Mouse (Mus musculus) erythroid progenitor cell, adult 5-6 weeks (primary cell): ENCODE measurements around the gene Cyp4f37. TPM values are rescaled to one million over a fixed set of nuclear protein-coding genes. Genes with fewer than 3 reads are reported as not detected.

ENCODE experiments used
- ATAC-seq: replicated peaks from 2 replicates; pipeline ENCODE4 v1.8.0; 2016; ENCODE audit warnings: moderate number of reproducible peaks, mild to moderate bottlenecking, moderate TSS enrichment, inconsistent platforms; ENCODE audit not compliant: poor library complexity, low FRiP score, severe bottlenecking
- total RNA-seq, 2 experiments: library from RNA; stranded (forward) in 1 of 2; stranded (reverse) in 1 of 2; fragments of 150-400 nt in 1 of 2; fragments of 186-747, 209-891 nt in 1 of 2; gene quantifications; 2 replicates each; pipeline versions ENCODE4 v1.2.3 to v1.2.4; 2015 to 2017; ENCODE audit warnings: low replicate concordance in 2 of 2

Cyp4f37 gene
- total RNA-seq, 2 experiments from 2014 or later = not detected

GRCm38 (mm10) chr17:32676040-32676635 lies 55.0 kb downstream of the Cyp4f37 start:
- ATAC-seq = no peak

GRCm38 (mm10) chr17:32680404-32680803 lies 59.3 kb downstream of the Cyp4f37 start:
- no peak for ATAC-seq

GRCm38 (mm10) chr17:32685048-32685750 lies 64.1 kb downstream of the Cyp4f37 start, which contains the start of gene Cyp4f15:
Gene Cyp4f15, plus strand, starts transcription at chr17:32685627.
- ATAC-seq = no peak

Other genes starting within 250 kb of the Cyp4f37 start
- gene Wiz, start 231.9 kb upstream of the Cyp4f37 start, total RNA-seq (2015; ENCODE audit: low replicate concordance) = 14.1 and 19.7 TPM in 2 replicates
- 3.3 and 5.6 TPM in 2 replicates for gene Wiz, start 231.9 kb upstream of the Cyp4f37 start, total RNA-seq (2017; ENCODE audit: low replicate concordance)
- 12.6 and 16.3 TPM in 2 replicates for gene Rasal3, start 217.7 kb upstream of the Cyp4f37 start, total RNA-seq (2015; ENCODE audit: low replicate concordance)
- gene Rasal3, start 217.7 kb upstream of the Cyp4f37 start, total RNA-seq (2017; ENCODE audit: low replicate concordance) = 5.3 and 17.5 TPM in 2 replicates
- gene Pglyrp2, start 197.1 kb upstream of the Cyp4f37 start, total RNA-seq (2015; ENCODE audit: low replicate concordance) = 1.1 and 3.4 TPM in 2 replicates
- gene Pglyrp2, start 197.1 kb upstream of the Cyp4f37 start, total RNA-seq (2017; ENCODE audit: low replicate concordance) = 1.2 and 2.1 TPM in 2 replicates
- 4.3 TPM in 1 of 2 replicates, not detected in the other for gene Cyp4f39, start 168.6 kb upstream of the Cyp4f37 start, total RNA-seq (2015; ENCODE audit: low replicate concordance)
- 1.5 TPM in 1 of 2 replicates, not detected in the other for gene Cyp4f39, start 168.6 kb upstream of the Cyp4f37 start, total RNA-seq (2017; ENCODE audit: low replicate concordance)
- gene Cyp4f17, start 115.3 kb upstream of the Cyp4f37 start, total RNA-seq (2015; ENCODE audit: low replicate concordance) = not detected in 2 replicates
- gene Cyp4f17, start 115.3 kb upstream of the Cyp4f37 start, total RNA-seq (2017; ENCODE audit: low replicate concordance) = not detected in 2 replicates
- gene Cyp4f16, start 84.8 kb upstream of the Cyp4f37 start, total RNA-seq (2015; ENCODE audit: low replicate concordance) = 1.7 and 7.2 TPM in 2 replicates
- 5.3 TPM in 1 of 2 replicates, not detected in the other for gene Cyp4f16, start 84.8 kb upstream of the Cyp4f37 start, total RNA-seq (2017; ENCODE audit: low replicate concordance)
- gene Cyp4f40, start 37.6 kb downstream of the Cyp4f37 start, total RNA-seq (2015; ENCODE audit: low replicate concordance) = not detected in 2 replicates
- not detected in 2 replicates for gene Cyp4f40, start 37.6 kb downstream of the Cyp4f37 start, total RNA-seq (2017; ENCODE audit: low replicate concordance)
- gene Cyp4f15, start 64.3 kb downstream of the Cyp4f37 start, total RNA-seq (2015; ENCODE audit: low replicate concordance) = not detected in 2 replicates
- gene Cyp4f15, start 64.3 kb downstream of the Cyp4f37 start, total RNA-seq (2017; ENCODE audit: low replicate concordance) = not detected in 2 replicates
- gene Zfp871, start 167.0 kb downstream of the Cyp4f37 start, total RNA-seq (2015; ENCODE audit: low replicate concordance) = 67.1 and 71.0 TPM in 2 replicates
- gene Zfp871, start 167.0 kb downstream of the Cyp4f37 start, total RNA-seq (2017; ENCODE audit: low replicate concordance) = 39.3 and 51.0 TPM in 2 replicates
- 1.3 TPM in 1 of 2 replicates, not detected in the other for gene Zfp811, start 188.6 kb downstream of the Cyp4f37 start, total RNA-seq (2015; ENCODE audit: low replicate concordance)
- gene Zfp811, start 188.6 kb downstream of the Cyp4f37 start, total RNA-seq (2017; ENCODE audit: low replicate concordance) = not detected in 2 replicates
- gene Zfp799, start 209.0 kb downstream of the Cyp4f37 start, total RNA-seq (2015; ENCODE audit: low replicate concordance) = 0.42 and 1.1 TPM in 2 replicates
- gene Zfp799, start 209.0 kb downstream of the Cyp4f37 start, total RNA-seq (2017; ENCODE audit: low replicate concordance) = 0.45 and 1.4 TPM in 2 replicates